Mouse (Mus musculus) ES-E14 (cell line): ENCODE measurements around the gene Rhebl1.

Experiments used
- HCFC1 ChIP-seq: IDR thresholded peaks from 2 replicates; pipeline ENCODE4 v1.6.1; 2012; ENCODE audit warnings: low read length, inconsistent platforms, borderline replicate concordance; ENCODE audit not compliant: insufficient read depth
- ZNF384 ChIP-seq: IDR thresholded peaks from 2 replicates; pipeline ENCODE4 v1.6.1; 2012; ENCODE audit warnings: low read depth, low read length, inconsistent platforms

DNA sequence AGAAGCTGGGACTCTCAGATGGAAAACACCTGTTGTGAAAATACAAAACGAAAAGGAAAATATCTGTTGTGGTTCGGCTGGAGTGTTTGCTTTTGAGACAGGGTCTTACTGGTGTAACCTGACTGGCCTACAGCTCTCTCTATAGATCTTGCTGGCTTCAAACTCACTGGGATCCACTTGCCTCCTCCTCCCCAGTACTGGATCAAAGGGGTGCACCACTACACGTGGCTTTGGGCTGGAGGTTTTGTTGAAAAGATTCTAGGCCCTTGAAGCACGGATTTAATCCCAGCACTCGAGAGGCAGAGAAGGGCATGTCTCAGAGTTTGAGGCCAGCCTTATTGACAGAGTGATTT lies 12.7 kb downstream of the Rhebl1 start:
- TF ChIP-seq HCFC1 (no peak), ZNF384 (no peak)
